Mouse (Mus musculus): ENCODE data around the gene Pnp.
A peak's percentile ranks its signal among the peaks of the same experiment; 100 is the strongest.
"Not testable (repeated sequence)": the region's sequence is repeated elsewhere in the genome, so short reads cannot be mapped to it uniquely, and the experiment has no call there.

The Pnp gene

DNA sequence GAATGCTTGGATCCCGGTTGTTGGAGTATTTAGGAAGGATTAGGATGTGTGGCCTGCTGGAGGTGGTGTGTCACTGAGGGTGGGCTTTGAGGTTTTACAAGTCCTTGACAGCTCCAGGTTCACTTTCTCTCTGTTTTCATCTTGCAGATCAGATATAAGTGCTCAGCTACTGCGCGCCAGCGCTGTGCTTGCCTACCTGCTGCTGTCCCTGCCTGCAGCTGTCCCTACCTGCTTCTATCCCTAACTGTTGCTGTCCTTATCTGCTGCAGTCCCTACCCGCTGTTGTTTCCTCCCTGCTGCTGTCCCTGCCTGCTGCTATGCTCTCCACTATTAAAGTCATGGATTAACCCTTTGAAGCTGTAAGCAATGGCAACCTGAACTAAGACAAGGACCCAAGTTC, 44.1 kb downstream of the Pnp start:
- DNase-seq (ENCODE audit: inconsistent ontology term): no peak

- DNase-seq (ENCODE audit: inconsistent ontology term): peak; percentile 40
These were observed 45.8 kb downstream of the Pnp start for GRCm38 (mm10) chr14:50976674-50977073.

DNA sequence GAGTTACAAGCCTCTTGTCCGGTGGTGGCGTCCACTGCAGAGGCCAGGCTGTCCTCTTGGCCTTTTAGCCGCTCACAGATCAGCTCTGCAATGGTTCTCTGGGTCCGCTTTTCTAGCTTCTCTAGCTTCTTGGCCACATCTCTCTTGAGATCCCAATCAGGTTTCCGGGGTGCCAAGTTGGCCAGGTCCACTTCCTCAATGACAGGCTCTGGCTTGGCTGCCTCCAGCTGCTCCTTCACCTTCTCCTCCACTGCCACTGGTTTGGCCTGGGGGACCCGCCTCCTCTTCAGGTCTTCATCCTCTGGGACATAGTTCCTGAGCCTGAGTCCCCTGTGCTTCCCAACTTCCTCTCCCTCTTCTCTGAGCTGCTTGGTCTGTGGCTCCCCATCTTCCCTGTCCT, 47.6 kb downstream of the Pnp start:
- DNase-seq (ENCODE audit: inconsistent ontology term): not testable (repeated sequence)

GRCm38 (mm10) chr14:50979631-50980030, 48.7 kb downstream of the Pnp start:
- no peak for DNase-seq (ENCODE audit: inconsistent ontology term)

DNA sequence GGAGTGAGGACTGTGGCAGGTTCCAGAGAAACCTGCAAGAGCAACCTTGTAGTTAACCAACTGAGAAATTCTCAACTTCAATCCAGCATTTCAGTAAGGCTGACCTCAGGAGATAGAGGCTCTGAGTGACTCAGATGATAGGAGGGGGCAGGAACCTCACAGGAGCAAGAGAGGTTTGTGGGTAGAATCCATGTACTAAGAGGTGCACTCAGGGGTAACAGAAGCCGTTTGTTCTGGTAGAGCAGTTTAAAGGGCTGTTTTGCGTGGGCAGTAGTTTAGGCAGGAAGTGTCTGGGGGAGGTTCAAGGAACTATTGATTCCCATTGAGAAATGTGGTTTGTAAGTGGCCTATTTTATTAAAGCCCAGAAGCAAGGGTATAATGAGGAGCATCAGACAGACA, 50.3 kb downstream of the Pnp start:
- DNase-seq (ENCODE audit: inconsistent ontology term): peak; percentile 45

GRCm38 (mm10) chr14:50981837-50982236, 51.0 kb downstream of the Pnp start:
- no peak for DNase-seq (ENCODE audit: inconsistent ontology term)

GRCm38 (mm10) chr14:50987668-50988067, 56.8 kb downstream of the Pnp start:
- no peak for DNase-seq (ENCODE audit: inconsistent ontology term)

- DNase-seq (ENCODE audit: inconsistent ontology term): no peak
These were observed 60.2 kb downstream of the Pnp start for GRCm38 (mm10) chr14:50991037-50991436.

GRCm38 (mm10) chr14:50997088-50997487, 66.2 kb downstream of the Pnp start:
- DNase-seq (ENCODE audit: inconsistent ontology term): no peak

DNA sequence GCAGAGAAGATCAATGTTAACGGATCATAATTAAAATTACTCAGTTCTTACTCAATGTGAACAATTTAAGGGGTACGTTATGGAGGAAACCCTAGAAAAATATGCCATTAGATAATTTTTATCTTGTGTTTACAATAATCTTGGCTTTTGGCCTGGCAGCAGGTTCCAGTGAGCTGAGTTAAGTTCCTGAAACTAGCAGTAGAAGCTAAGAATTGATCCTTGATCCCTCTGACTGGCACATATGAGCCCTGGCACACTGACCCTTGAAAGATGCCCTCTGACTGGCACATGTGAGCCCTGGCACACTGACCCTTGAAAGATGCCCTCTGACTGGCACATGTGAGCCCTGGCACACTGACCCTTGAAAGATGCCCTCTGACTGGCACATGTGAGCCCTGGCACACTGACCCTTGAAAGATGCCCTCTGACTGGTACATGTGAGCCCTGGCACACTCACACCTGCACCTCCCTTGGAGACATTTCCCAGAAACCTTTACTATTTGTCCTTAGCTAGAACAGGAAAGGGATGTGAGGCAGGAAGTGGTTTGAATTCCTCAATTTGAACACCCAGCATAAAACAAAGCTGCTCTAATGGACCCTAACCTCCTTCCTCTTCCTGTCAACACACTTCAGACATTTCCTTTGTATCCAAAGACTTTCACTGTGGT, 67.3 kb downstream of the Pnp start:
- no peak for DNase-seq (ENCODE audit: inconsistent ontology term)

- no peak for DNase-seq (ENCODE audit: inconsistent ontology term)
These were observed 76.4 kb downstream of the Pnp start, which contains the start of gene Rnase10 for GRCm38 (mm10) chr14:51007152-51007801. Rnase10 (plus strand) TSS chr14:51007751.

DNA sequence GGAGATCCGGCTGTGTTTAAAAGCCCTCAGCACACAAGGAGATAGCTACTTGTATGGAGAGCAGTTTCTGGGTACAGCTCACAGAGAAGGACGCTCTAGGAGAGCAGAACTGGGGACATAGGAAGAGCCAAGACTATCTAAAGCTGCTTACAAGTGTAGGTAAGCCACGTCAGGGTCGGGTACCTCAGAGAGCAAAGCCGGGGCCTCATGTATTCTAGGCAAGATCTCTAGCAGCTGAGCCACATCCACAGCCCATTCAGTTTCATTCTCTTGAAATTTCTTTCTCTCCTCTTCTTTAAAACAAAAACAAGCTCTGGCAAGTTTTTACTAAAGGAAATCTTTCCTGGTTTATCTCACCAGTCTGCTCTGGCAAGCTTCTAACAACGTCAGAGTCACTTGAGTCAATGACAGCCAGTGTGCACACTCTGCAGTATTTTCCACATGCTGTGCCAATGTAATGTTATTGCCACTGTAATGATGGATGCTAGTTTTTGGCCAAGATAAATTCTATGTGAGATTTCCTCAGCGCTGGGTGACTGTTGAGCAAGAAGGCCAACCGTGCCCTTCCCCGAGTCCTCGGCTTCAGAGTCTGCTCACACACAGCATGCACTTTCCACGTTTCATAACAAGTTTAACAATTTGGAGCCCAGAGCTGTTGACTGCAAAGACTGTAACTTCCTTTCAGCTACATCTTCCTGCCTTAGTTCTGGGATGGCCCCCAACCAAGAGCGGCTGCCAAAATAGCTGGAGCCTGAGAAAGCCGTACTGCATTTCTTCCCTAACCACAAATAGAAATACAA, 77.2 kb downstream of the Pnp start:
- peak; percentile 85 for DNase-seq (ENCODE audit: inconsistent ontology term)

- DNase-seq (ENCODE audit: inconsistent ontology term): no peak
These were observed 77.9 kb downstream of the Pnp start for GRCm38 (mm10) chr14:51008781-51009180.

- DNase-seq (ENCODE audit: inconsistent ontology term): no peak
These were observed 78.7 kb downstream of the Pnp start for GRCm38 (mm10) chr14:51009572-51009971.

DNA sequence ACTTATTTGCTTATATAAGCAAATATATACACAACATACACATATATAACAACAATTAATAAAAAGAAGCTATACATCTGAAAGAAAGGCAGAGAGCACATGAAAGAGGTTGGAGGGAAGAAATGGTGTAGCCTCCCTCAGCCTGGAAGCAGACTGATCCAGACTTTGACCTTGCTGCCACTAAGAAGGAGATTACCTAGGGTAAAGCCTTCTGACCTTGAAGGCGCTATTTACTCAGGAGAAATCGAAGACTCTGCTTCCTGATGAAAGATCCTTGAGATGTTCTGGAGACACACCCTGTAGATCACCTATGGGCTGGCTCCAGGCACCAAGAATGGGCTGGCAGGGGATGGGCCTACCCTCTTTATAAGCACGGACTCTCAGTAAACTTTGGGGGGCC, 83.8 kb downstream of the Pnp start:
- not testable (repeated sequence) for DNase-seq (ENCODE audit: inconsistent ontology term)
